Mouse (Mus musculus) urinary bladder, postnatal 14 days (tissue): ENCODE results near the gene Dlg2.

ENCODE experiments used
- DNase-seq: peaks from one replicate; pipeline ENCODE4 v3.0.0; 2021; ENCODE audit warnings: low spot score

Dlg2 gene

GRCm38 (mm10) chr7:91262031-91262951 lies 785.8 kb downstream of the Dlg2 start:
- DNase-seq: no peak

GRCm38 (mm10) chr7:91262998-91263397 lies 786.5 kb downstream of the Dlg2 start:
- no peak for DNase-seq

- peak; percentile 29 for DNase-seq
These were observed 791.3 kb downstream of the Dlg2 start for GRCm38 (mm10) chr7:91267764-91268163.

GRCm38 (mm10) chr7:91284167-91284566 lies 807.7 kb downstream of the Dlg2 start:
- no peak for DNase-seq

DNA sequence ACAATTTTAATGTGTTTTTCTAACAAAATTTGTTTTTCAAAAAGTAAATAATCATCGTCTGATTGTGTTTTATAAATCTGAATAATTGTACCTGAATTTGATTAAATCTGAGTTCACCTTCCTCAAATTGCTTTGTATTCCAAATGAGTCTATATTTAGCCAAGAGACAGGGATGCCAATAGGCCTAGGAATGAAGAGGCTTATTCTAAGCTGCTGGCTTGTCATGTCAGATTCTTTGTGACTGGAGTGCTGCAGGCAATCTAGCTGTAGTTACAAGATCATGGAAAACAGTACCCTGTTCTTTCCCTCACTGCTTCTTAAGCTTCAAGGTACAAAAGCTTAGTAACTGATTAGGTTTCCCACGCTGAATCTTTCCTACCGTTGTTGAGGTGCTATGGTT lies 811.9 kb downstream of the Dlg2 start:
- DNase-seq: no peak

DNA sequence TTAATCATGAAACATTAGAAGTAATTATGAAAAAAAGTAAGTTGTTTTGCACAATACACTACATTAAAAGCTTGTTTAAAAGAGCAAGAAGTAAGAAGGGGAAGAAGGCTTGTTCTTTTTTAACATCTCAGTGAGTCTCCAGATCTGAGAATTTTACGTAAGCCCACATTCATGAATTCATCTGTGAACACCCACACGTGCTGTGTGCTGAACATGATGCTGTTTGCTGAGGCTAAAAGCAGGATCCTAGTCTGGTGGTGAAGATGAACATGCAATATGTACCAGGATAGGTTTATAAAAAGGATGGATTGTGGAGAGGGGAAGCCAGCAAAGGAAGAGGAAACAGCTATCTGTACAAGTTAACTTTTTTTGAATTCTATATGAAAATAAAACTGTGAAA lies 819.7 kb downstream of the Dlg2 start:
- DNase-seq: no peak

- DNase-seq: no peak
These were observed 834.7 kb downstream of the Dlg2 start for GRCm38 (mm10) chr7:91311177-91311576.

GRCm38 (mm10) chr7:91345073-91345472 lies 868.6 kb downstream of the Dlg2 start:
- DNase-seq: no peak

GRCm38 (mm10) chr7:91369821-91370321 lies 893.4 kb downstream of the Dlg2 start:
- DNase-seq: no peak

- no peak for DNase-seq
These were observed 905.8 kb downstream of the Dlg2 start for GRCm38 (mm10) chr7:91382281-91382680.

- no peak for DNase-seq
These were observed 907.4 kb downstream of the Dlg2 start for GRCm38 (mm10) chr7:91383873-91384272.

GRCm38 (mm10) chr7:91389272-91389671 lies 912.8 kb downstream of the Dlg2 start:
- no peak for DNase-seq

DNA sequence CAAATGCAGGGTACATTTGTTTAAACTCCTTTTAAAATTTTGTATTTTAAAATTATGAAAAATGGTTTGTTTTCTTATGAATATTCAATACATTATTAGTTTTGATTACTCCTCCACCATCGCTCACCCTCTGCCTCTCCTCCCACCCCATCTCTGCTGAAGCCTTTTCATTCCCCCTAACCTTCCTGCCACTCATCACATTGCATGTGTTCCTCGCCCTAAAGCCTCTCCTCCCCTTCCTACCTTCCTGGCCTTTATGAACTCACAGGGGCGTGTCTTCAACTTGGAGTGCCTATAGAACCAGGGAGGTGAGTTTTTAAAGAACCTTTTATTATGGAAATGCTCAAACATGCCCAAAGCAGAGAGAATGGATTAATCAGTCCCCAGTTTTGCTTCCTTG lies 921.4 kb downstream of the Dlg2 start:
- DNase-seq: no peak

GRCm38 (mm10) chr7:91412109-91412508 lies 935.6 kb downstream of the Dlg2 start:
- DNase-seq: no peak

DNA sequence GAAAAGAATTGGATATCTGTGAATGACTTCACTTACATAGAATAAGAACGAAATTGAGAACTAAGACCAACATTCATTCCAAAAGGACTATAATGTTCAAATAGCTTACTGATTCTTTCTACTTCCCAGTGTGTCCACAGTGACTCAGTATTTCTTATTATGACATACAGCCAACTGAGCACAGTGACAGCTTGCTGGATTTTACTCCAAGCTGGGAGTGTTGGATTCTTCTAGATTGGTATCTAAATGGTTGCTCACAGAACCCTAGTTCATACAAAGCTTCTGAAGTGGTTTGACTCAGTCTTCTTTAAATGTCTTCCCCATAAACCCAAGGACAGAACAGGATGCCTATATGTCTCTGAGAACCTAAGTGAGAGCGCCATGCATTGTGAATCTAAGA lies 937.7 kb downstream of the Dlg2 start:
- DNase-seq: no peak

DNA sequence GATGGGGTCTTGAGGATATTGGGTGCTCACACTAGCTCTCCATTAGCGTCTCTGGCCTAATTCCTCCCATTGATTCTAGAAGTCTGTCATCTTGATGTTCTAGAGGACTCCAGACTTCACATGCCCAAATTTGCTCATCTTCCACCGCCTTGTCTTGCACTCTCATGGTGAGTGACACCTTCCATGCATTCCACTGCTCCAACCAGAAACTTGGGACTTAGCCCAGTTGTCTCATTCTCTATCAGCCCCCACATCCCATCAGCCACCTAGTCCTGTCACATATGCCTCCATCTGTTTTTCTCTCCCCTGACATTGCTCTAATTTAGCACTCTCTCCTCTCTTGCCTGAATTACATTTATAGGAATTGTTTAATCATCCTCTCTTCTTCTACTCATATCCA lies 938.3 kb downstream of the Dlg2 start:
- DNase-seq: no peak

GRCm38 (mm10) chr7:91420215-91420614 lies 943.7 kb downstream of the Dlg2 start:
- no peak for DNase-seq

DNA sequence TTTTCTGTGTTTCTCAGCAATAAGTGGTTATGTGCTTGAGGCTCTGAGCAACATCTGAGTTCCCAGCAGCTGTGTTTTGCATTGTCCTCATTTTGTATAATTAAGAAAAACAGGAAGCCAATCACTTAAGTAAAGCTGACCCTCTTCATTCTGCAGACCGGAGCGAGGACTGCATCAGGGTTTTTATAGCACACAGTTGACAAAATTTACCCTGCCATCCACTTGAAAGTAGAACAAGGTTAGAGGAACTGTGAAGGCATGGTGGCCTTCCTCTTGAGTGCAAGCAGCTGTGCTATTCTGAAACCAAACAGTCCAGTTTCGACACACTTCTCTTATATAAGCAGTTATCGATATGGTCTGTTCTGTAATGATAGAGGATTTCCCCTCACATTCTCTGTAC lies 947.3 kb downstream of the Dlg2 start:
- DNase-seq: no peak

DNA sequence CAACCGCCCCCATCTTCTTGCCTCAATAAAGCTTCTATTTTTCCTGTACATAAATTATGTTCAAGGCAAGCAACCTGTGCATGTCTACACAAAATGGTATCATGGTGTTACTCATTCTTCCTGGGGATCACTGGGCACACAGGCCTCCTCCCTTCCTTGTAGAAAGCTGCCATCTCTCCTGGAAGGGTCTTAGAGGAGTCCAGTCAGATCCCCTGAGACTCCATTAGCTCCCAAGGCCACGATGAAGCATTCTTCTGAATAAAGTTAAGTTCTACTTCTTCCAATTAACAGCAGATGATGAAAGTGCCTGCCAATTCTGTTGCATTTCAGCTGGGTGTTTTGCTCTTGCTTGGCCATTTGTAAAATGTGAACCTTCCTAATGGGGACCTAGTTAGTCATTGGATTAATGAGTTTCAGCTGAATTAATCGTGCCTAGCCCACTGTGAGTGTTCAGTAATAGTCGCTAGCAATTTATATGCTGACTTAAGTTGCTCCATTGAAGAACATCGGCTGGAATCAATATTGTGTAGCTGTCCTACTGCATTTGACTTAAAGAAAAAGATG lies 953.3 kb downstream of the Dlg2 start:
- no peak for DNase-seq

DNA sequence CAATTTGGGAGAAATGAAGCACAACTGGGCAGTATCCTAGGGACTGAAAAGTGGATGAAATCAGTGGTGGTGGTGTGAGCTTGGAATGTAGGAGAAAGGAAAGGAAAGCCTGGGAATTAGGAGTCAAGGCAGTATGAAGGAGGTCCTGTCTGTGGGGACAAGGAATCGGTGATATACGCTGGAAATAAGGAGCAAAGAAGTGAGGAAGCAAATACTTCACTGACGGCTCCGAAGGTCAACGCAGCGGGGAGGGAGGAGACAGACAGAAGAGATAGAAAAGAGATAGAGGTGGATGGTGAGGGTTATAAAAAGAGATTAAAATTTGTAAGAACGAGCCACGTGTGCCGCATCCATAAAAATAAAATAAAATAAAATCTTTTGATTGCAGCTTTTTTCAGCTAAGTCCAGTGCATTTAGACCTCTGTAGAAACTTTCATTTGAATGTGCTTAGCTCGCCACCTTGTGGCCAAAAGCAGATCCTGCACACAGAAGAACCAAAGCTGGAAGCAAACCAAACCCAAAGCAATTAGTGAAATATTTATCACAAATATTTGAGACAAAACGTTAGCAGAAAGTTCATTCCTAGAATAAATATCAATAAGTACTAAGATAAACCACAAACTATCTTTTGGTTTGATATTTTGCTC lies 955.2 kb downstream of the Dlg2 start:
- peak; percentile 20 for DNase-seq

DNA sequence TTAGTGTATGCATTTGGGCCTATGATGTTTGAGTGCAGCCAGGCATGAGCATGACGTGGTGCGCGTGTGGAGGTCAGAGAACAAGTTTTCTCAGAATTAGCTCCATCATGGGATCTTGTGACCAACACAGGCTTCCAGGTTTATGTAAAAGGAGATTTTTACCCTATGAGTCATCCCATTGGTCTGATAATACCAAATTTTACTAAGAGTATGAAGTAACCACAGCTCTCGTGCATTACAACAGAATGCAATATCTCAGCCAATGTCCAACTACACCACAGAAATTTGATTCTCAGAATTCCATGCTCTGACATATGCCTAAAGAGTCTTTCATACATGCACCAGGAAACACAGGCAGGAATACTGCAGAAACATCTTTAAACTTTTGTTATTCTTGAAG lies 956.1 kb downstream of the Dlg2 start:
- DNase-seq: no peak

DNA sequence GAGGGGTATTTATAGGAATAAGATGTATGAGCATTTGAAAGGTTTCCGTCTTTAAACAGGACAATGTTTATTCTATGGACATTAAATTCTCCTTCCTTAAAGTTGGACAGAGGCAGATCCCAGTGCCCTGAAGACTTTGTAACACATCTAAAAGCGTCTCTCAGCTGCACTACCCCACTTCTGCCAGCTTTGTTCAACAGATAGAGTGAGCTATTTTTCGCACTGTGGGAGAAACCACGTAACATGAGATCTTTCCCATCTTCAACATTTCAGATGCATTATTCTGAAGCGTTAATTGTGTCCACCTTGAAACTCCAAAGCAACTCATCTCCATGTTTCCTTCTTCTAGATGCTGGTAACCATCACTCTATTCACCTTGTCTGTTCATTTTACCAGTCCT lies 958.3 kb downstream of the Dlg2 start:
- DNase-seq: no peak

DNA sequence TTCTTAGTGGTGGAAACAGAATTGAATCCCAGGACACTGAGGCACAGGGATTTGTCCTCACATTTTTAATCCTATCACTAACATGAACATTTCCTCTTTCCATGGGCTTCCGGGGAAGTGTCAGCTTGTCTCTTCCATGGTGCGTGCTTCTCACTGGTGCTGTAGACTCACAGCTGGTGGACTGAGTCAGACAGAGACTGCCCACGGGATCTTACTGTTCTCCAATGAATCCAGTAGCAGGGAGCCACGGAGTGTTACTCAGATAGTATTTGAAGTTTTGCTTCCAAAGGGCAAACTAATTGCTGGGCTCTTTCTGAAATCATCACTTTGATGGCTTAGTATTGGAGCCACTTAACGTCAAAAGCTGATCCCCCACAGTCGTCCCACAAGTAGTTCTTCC lies 963.9 kb downstream of the Dlg2 start:
- DNase-seq: no peak
